Mouse (Mus musculus) skeletal muscle tissue, postnatal 0 days (tissue): ENCODE data around the gene Mrpl50. TPM values are rescaled to one million over a fixed set of nuclear protein-coding genes. Genes with fewer than 3 reads are reported as not detected.

Experiments used
- polyA plus RNA-seq: library from polyadenylated mRNA; unstranded; fragments of >200 nt; fragmentation: Nextera tagmentation; extraction: Ambion mirVana; gene quantifications from 2 replicates; pipeline ENCODE4 v1.2.1, GENCODE M21; 2015

Gene Mrpl50
- 70.7 and 71.8 TPM in 2 replicates for polyA plus RNA-seq

DNA sequence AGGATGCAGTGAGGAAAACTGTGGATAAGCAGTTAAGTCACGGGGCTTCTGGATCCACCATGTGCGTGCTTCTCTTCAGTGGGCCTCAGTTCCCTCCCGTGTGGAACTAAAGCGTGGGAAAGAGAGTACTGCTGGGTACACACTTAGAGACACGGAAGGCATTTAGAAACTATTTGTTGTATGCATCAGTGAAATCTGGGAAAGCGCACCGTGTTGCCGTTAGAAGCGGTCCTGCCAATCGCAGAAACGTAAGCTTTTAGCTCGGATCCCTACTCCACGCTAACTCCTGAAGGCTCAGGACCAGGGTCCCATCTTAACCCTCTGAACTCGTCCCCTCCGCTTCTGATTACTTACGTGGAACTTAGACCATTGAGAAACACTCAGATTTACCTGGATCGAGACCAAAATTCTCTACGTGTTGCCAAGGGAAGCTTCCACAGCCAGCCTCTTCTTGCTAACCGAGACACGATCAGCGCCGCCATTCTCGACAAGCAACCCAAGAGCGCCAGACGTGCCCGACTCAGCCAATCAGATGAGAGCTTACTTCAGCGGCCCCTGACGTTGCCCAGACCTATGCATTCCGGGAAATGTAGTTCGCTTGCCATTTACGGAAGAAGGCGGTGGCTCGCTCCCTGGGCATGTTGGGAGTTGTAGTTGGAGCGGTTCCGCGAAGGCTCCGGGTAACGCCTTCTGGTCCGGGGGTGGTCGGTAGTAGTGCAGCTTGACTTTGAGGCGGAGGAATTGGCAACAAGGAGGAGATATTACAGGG, at the start of gene Mrpl50, which contains the start of gene Zfp189:
Gene Mrpl50 (minus strand): TSS at position 522 of the 769 bp plus-strand sequence.
Gene Zfp189 (plus strand): TSS at position 605 of the 769 bp plus-strand sequence.

DNA sequence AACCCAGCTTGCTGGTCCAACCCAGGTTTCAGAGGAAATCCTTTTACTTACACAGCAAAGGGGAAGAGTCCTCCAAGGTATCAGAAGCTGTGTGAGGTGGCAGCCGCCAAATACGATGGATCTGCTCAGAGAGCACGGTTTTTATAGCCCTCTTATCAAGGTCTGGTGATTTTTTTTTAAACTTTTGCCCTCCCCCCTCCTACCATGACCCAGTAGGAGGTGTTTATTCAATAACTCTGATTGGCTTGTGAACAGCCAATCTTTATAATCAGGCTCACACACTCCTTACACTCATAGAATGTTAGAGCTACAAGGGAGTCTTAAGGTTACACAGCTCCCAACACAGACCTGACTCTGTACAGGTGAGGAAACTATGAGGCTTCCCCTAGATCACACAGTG, 28.5 kb upstream of the Mrpl50 start, which contains the start of gene Aldob:
Gene Aldob (minus strand): TSS at position 164 of the 400 bp plus-strand sequence.

DNA sequence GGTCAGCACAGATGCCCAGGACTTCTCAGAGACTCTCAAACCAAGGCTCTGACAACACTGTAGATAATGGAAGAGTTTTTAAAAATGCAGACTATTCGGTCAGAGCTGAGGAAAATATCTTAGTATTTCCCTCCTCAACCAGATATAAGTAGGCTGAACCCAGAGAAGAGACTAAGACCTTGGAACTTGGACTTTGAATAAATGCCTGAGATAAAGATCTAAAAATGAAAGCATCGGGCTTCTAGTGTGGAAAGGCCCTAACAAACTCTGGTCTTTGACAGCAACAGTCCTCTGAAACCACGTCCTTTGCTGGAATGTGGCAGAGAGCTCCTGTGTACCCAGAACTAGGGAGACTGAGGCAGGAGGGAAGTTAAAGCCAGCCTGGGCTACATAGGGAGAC, 14.5 kb downstream of the Mrpl50 start, which contains the start of gene Baat:
Gene Baat (minus strand): TSS at position 172 of the 400 bp plus-strand sequence.

DNA sequence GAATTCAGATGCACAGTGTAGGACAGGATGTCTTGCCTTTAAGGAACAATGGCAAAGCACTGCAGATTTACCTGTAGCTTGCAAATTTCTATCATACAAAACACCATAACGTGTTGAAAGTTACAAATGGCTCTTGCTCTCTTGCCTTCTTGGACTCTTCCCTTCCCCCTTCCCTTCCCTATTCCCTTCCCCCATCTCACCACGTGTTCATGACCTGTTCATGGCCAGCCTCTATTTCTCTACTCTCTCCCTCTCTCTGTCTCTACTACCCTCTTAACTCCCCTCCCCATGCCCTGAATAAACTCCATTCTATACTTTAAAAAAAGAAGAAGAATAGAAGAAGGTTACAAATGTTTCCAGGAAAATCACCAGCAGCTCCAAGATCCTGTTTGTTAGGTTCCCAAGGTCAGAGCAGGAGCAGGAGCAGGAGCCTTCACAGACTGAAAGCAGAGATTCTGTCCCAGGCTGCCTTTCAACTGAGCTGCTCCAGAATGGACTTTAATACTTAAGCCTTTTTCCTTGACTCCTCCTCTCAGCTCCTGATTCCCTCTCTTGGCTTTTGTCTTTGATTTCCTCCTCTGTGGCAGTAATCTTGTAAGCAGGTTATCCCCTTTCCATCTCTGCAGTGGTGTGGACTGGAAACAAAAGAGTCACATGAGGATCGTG, 47.3 kb downstream of the Mrpl50 start, which contains the start of gene Acnat1:
Gene Acnat1 (minus strand): TSS at position 478 of the 666 bp plus-strand sequence.

Other genes with a start within 250 kb of the Mrpl50 start
- gene Acnat2, start 112.9 kb downstream of the Mrpl50 start, polyA plus RNA-seq, result not detected in 2 replicates
- not detected in 2 replicates for gene Acnat1, start 47.2 kb downstream of the Mrpl50 start, polyA plus RNA-seq
- gene Baat, start 14.5 kb downstream of the Mrpl50 start, polyA plus RNA-seq, result 0.08 TPM in 1 of 2 replicates, not detected in the other
- 3.5 and 3.7 TPM in 2 replicates for gene Zfp189, start 83 bp upstream of the Mrpl50 start, polyA plus RNA-seq
- gene Aldob, start 28.5 kb upstream of the Mrpl50 start, polyA plus RNA-seq, result 1.3 and 1.6 TPM in 2 replicates
- gene Tmem246, start 76.8 kb upstream of the Mrpl50 start, polyA plus RNA-seq, result 44.2 and 51.2 TPM in 2 replicates
- 18.7 and 19.1 TPM in 2 replicates for gene Rnf20, start 110.9 kb upstream of the Mrpl50 start, polyA plus RNA-seq
- gene Ppp3r2, start 160.9 kb upstream of the Mrpl50 start, polyA plus RNA-seq, result 0.06 TPM in 1 of 2 replicates, not detected in the other